Mouse (Mus musculus): Measurements from ENCODE around the gene Cldn9.
A peak's percentile ranks its signal among the peaks of the same experiment; 100 is the strongest.

Gene Cldn9

DNA sequence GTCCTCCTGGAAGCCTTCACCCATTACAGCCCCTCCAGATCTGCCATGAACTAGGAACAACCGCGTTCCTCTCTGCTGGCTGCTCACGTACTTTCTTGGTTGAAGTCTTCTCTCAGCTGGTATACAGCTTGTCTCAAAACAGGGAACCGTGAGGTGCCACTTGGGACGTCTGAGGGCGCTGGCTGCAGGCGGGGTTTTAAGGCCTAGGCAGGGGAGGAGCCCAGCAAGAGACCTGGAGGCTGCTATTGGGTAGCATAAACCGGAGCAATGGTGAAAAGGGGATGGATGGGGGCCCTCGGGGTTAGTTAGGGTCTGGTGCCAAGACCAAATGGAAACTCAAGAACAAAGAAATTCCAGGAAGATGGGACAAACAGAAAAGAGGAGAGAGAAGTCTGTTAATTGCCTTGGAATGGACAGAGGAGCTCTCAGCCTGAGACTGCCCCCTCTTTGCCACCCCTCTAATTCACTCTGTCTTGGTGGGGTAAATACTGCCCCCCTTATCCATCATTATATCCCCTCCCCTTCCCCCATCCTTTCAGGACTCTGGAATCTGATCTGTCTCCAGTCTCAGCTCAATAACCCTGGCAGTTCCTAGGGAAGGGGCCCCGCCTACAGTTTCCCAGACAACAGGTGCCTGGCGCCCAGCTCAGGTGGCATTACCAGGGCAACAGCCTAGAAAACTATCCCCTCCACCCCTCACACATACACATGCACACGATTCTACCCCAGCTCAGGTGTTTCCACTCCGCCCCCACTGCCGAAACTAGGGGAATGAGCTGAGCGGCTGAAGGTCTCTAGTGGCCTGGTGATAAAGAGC lies at the start of gene Cldn9:
Cldn9 (minus strand) TSS at position 171 of the 817 bp plus-strand sequence.
- DNase-seq (ENCODE audit: low spot score) = no peak

DNA sequence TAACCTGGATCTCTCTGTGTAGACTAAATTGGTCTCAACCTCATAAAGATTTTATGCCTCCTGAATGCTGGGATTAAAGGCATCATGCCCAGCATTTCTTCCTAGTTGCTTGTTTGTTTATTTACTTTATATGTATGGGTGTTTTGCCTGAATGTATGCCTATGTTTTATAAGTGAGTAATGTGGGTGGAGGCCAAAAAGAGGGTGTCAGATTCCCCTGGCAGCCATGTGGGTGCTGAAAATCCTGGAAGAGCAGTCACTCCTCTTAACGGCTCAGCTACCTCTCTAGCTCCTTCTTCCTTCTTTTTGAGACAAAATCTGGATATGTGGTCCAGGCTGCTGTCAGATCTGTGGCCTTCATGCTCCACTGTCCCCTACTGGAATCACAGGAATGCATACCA lies 46.6 kb upstream of the Cldn9 start:
- DNase-seq (ENCODE audit: low spot score) = no peak

DNA sequence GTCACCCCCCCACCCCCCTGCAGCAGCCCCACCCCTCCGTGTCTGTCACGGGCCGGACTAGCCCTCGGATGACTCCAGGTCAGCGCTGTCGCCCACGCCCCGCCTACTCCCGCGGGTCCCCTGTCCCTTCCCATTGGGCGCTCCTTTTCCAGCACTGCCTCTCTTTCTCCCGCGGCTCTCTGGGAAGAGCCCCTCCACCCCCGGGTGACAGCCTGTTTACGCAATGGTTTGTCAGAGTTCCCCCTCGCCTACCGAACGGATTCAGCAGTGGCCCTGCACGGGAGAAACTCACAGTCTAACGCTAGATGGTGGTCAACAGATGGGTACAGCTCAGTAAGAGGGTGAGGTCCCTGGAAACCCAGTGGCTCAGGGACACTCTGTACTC lies 42.9 kb upstream of the Cldn9 start:
- peak; percentile 38 for DNase-seq (ENCODE audit: low spot score)

DNA sequence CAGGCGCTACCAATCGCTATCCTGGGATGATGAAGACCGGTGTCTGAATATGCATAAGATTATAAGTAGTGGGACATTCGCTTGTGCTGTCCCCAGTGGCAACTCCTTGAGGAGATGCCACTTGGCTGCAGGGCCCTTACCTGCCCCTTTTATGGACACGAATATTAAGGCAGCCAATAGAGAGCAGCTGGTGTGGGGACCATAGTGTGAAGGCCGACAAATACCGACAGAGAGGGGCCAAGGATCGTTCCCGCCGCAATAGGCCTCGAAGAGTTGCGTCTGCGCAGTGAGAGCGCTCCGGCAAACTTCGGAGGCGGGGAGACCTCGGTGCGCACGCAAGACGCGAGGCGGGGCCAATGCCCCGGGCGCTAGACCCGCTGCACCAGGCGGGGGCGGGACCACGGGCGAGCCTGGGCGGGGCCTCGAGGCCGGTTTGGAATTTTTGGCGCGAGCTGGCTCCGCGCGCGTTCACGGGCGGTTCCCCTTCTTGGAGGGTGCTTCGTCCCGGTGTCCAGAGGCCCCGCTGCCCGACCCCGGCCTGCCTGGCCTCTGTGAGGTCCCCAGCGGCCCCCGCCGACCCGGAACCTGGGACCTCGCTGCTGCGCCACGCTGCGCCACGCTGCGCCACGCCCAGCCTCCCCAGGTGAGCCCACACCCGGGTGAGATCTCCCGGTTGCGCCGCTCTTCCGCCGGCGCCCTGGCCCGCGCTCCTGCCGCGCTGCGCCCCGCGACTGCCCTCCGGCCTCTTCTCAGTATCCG lies 42.4 kb upstream of the Cldn9 start, which contains the start of gene Pkmyt1:
Pkmyt1 (plus strand) TSS at position 338 of the 759 bp plus-strand sequence.
- peak; percentile 94 for DNase-seq (ENCODE audit: low spot score)

DNA sequence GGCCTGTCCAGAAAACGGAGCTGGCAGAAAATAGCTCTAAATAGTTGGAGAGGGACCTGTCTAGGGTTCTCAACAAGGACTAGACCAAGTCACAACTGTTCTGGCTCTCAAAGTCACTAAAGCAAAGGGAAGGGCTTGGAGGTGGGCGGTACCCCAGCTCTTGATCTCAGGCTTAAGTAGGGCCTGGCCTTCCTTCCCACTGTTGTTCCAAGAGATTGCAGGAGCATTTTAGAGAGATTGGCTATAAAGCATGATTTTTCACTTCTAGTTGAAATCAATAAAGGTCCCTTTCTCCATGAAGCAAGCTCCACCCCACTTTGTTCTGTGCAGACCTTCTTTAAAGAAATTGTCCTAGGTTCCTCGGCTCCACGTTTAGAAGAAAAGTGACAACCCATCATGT lies 41.7 kb upstream of the Cldn9 start:
- DNase-seq (ENCODE audit: low spot score) = no peak

DNA sequence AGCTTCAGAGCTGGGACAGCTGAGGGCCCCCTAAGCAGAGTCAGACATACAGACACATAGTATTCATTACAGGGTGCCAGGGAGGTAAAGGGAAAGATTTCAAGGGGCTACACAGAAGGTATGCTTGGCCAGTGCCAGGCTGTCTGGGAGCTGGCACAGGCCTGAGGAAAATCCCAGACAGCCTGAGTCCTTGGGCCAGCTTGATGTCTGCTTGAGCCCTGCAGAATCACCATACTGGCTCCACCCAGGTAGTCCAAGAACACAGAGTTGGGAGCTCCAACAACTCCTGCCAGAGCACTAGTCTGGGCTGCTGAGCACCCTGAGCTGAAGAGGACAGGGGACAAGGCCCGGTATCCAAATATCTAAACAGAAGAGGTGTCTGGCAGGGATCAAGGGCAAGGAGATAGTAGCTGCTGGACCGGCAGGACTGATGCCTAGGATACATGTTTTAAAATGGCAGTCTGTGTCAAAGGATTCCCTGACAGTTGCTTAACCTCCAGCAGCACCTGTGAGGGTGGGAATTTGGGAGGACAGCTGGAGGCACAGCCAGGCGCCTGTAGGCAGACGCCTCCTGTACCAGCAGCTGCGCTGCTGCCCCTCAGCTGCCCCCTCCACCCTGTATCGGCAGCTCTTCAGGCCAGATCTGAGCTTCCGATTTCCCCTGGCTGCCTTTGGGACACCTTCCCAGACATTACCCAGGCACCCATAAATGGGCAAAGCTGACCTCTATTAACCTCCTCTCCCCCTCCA lies 38.7 kb upstream of the Cldn9 start, which contains the start of gene 1520401A03Rik:
1520401A03Rik (minus strand) TSS at position 408 of the 750 bp plus-strand sequence.
- no peak for DNase-seq (ENCODE audit: low spot score)

DNA sequence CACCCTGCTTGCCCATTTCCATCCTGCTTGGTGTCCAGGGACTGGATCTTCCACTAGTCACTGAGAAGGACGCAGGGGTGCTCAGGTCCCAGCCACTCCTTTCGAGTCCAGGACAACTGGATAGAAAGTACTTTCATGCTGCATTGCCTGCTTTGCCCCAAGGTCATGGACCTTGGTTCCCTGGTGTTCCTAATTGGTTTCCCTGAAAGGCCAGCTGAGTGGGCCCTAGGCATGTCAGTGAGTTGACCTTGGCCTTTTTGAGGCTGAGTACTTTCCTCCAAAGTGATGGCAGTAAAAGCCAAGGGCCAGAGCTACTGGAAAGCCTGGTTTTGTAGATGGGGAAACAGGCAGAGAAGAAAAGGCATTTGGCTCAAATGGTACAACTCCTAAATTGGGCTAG lies 38.1 kb upstream of the Cldn9 start:
- DNase-seq (ENCODE audit: low spot score) = no peak

DNA sequence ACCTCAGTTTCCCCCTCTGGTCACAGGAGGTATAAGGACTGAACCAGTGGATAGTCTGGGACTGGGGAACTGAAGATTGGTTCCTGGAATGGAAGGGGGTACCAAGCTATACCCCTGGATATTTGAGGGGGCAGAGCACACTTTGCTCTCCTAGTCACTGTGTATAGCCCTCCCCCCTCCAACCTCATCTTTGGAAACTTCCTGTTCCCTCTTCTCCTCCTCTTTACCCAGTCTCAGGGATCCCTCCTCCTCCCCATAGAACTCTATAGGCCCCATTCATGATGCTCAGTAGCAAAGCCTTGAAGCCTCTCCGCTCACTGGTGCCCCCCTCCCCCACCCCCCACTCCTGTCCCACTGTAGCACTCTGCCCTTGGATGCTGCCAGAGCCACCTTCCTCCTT lies 35.6 kb upstream of the Cldn9 start:
- DNase-seq (ENCODE audit: low spot score) = no peak

DNA sequence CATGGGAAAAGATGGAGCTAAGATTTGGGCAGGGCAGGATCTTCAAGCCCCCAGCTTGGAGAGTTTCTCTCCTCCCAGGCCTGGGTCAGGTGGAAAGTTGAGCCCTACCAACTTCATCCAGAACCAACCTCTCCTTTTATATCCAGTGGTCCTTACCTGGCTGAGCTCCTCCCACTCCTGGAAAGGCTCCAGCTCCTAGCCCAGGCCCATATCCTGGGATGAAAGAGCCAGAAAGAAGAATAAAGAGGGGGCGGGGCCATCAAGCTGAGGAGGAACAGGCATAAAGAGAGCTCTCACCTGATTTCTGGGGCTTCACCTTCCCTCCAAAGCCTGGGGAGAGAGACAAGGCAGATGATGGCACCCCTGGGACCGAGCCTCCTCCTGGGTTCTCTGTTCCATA lies 33.2 kb upstream of the Cldn9 start:
- DNase-seq (ENCODE audit: low spot score) = no peak

DNA sequence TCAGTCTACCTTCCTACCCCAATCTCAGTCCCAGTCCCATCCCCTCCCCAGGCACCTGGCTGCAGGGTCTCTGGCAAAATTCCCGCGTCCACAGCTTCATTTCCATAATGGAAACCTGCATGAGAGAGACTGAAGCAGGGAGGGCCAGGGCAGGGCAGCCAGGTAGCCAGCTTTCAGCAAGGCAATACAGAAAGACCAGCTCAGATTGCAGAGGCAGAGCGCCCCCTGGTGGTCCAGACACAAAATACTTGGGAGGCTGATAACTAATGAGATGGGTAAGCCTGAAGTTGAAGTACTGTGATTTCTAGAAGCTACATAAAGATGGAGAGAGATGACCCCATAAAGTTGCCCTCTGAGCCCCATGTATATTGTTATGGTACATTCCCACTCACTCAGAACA lies 22.4 kb upstream of the Cldn9 start:
- peak; percentile 35 for DNase-seq (ENCODE audit: low spot score)

DNA sequence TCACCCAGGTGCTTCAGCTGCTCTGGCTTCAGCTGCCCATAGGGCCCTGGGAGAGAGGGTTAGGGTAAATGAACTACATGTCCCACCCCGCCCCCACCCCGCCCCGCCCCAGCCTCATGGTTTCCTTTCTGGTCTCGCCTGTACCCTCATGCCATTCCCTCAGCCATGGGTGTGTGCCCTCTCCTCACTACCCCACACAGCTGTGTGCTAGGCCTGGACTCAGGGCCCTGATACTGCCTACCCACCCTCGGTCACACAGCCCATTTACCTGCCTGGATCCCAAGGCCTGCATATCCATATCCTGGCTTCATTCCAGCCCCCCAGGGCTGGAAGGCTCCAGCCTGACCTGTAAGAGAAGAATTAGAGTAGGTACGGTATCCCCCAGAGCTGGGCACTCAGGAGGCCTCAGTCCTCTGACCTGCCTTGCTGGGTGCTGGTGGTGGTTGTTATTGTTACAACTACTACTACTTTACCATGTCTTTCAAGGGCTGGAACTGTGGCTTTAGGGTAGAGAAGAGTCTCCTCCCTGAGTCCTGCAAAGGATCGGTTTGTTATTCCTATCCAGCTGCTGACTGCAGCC lies 21.8 kb upstream of the Cldn9 start:
- DNase-seq (ENCODE audit: low spot score) = no peak

DNA sequence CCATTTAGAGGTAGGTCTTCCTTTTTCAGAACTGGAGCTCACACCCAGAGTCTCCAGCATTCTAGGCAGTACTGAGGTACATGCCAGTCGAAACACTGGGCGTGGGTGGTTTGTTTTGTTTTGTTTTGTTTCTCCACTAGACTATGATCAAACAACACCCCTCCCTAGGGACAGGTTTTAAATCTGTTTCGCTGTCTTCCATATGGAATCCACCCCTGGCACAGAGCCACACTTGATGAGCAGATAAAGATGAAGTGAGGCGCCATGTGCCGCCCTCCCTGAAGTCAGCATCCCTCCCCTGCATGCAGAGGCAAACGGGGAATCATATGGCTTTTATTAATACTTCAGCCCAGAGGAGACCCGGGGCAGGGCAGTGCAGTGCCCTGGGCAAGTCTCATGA lies 20.9 kb upstream of the Cldn9 start:
- no peak for DNase-seq (ENCODE audit: low spot score)

DNA sequence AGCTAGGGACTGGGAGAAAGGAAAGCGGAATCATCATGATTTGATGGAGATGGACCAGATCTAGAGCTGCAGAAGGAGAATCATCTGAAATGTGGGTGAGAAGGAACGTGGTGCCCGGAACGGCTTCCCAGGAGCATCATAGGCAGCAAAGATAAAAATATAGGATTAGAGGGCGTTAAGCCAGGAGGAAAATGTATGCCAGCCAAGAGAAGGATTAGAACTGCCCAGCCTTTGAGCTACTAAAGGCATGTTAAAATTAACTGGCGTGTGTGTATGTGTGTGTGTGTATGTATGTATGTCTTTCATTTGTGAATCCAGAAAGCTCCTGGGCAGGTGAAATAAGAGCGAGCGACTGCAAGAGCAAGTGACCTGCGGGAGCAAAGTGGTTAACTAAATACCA lies 19.5 kb upstream of the Cldn9 start:
- DNase-seq (ENCODE audit: low spot score) = no peak

DNA sequence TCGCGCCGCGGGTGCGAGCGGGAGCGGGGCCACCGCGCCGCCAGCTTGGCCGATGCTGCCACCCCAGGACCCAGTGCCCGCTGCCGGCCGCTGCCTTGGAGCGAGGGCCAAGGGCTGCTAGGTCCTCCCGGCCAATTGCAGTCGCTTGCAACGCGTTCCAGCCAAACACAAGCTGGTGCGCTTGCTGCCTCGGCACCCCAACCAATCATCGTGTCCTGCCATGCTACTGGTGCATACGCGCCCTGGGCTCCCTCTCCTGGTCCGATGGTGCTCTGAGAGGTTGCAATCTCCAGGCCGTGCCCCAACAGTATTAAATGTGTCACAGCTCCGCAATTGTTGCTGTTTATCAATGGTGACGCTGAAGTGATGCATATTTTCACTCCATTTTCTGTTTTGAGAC lies 16.3 kb upstream of the Cldn9 start:
- DNase-seq (ENCODE audit: low spot score) = peak; percentile 60

DNA sequence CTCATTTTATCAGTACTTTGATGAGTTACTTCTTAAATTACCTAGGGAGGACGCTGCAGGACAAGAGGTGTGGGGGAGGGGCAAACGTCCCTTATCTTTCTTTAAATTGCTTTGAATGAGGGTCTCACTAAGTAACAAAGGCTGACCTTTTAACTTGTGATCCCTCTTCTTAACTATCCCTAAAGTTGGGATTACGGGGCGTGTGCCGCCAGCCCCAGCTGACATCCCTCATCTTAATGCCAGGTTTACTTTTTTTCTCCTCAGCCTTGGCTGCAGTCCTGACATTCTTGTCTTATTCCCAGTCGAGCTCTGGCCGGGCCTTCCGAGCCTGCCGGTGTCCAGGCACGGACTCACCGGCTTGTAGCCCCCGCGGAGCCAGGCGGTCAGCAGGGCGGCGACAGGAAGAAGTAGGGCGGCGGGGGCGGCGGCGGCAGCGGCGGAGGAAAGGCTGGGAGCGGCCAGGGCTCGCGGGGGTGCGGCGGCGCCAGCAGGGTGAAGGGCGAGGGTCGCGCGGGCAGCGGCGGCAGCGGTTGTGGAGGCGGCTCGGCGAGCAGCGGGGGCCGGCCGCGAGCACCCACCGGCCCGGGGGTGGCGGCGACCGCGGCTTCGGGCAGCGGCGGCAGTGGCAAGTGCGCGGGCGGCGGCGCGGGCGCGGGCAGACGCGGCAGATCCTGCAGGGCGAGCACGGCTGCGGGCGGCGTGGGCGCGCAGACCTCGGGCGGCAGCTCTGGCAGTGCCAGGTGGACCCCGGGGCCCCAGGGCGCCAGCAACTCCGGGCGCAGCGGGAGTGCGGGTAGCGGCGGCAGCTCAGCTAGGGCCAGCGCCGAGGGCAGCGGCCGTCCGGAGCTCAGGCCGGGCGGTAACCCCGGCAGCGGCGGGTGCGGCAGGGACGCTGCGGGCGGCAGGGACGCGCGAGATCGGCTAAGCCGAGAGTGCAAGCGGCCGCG lies 15.6 kb upstream of the Cldn9 start:
- no peak for DNase-seq (ENCODE audit: low spot score)

DNA sequence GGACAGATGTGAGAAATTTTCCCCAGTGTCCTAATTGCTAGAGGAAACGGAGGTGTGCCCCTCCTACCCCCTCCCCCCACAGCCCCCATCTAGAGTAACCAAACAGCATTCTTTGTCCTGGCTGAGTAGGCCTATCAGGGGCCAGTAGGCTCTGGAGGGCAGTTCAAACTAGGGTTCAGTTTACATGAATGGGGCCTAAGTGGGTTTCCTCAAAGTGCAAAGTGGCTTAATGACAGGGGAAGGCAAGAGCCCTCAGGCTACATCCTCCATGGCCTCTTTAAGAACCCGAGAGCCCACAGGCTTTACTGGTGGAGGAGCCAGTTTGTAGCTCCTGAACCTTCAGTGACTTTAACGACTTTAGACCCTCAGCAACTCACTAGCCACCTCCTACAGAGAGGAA lies 12.0 kb upstream of the Cldn9 start:
- DNase-seq (ENCODE audit: low spot score) = no peak

DNA sequence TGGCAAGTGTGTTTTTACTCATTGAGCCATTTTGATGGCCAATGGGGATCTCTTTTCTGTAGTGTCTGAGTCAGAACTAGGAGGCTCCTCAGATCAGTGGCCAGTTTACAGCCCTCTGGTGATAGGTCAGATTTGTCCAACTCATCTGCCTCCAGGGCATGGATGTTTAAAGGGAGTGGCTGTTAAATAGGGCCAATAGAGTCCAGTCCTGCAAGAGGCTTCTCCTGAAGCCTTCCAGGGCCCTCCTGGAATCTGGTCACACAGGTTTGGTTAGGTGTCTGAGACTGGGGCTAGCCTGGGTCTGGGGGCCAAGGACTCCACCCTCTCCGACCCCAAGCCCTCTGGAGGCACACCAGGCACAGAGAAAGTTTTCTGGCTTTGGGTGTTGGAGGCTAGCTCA lies 10.7 kb upstream of the Cldn9 start:
- DNase-seq (ENCODE audit: low spot score) = no peak

DNA sequence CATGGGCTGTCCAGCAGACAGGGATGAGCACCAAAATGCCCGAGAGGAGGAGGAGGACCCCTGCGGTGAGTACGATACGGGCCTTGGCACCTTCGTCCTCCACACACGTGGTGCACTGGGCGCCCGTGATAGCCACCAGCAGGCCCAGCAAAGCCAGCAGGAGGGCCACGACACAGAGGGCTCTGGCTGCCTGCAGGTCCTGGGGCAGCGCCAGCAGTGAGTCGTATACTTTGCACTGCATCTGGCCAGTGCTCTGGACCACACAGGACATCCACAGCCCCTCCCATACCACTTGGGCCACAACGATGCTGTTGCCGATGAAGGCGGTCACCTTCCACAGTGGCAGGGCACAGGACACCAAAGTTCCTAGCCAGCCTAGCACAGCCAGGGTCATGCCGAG lies 600 bp downstream of the Cldn9 start:
- DNase-seq (ENCODE audit: low spot score) = no peak

DNA sequence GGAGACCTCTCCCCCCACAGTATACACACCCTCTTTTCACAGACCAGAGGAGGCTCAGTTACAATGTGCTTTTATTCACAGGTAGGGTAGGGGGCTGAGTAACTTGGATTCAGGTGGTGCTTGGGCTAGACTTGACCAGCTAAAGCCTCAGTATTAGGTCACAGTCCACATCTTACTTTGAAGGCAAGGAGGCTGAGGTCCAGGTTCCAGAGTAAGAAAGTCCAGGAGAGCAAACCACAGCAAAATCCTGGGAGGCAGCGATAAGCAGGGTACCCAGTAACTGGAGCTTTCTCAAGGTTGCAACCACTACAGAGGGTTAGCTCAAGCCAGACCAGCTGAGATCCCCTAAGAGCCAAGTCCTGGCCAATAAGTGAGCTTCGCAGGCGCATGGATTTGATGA lies 1.3 kb downstream of the Cldn9 start:
- DNase-seq (ENCODE audit: low spot score) = no peak

DNA sequence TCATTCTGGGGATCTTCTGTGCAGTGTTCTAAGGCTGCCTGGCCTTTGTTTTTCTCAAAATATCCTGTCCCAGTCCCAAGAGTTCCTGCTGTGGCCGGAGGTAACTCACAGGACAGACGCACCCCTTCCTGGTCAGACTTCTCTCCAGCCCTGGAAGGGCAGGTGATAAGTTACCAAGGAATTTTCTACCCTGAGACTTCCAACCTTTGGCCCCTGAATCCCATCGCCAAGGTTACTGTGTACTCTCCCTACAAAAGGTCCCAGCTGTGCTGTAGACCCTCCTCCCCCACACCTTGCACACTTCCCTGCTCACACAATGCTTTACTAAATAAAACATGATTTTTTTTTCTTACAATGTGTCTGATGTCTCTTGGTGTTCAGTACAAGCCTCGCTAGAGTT lies 1.7 kb downstream of the Cldn9 start:
- DNase-seq (ENCODE audit: low spot score) = no peak

DNA sequence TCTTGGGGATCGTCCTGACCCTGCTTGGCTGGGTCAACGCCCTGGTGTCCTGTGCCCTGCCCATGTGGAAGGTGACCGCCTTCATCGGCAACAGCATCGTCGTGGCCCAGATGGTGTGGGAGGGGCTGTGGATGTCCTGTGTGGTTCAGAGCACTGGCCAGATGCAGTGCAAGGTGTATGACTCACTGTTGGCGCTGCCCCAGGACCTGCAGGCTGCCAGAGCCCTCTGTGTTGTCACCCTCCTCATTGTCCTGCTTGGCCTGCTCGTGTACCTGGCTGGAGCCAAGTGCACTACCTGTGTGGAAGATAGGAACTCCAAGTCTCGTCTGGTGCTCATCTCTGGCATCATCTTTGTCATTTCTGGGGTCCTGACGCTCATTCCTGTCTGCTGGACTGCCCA lies 2.7 kb downstream of the Cldn9 start:
- DNase-seq (ENCODE audit: low spot score) = no peak

Data from ovary, postnatal 10 days (tissue).